Mouse (Mus musculus): ENCODE measurements around the gene Klhl36.
A peak's percentile ranks its signal among the peaks of the same experiment; 100 is the strongest.

Klhl36 gene

GRCm38 (mm10) chr8:119861706-119862389, at the start of gene Klhl36:
Gene Klhl36, plus strand, starts transcription at chr8:119862266.
- DNase-seq, result peak; percentile 98

GRCm38 (mm10) chr8:119812650-119813431, 49.2 kb upstream of the Klhl36 start:
- DNase-seq, result peak; percentile 80

GRCm38 (mm10) chr8:119816219-119816618, 45.8 kb upstream of the Klhl36 start:
- DNase-seq, result no peak

DNA sequence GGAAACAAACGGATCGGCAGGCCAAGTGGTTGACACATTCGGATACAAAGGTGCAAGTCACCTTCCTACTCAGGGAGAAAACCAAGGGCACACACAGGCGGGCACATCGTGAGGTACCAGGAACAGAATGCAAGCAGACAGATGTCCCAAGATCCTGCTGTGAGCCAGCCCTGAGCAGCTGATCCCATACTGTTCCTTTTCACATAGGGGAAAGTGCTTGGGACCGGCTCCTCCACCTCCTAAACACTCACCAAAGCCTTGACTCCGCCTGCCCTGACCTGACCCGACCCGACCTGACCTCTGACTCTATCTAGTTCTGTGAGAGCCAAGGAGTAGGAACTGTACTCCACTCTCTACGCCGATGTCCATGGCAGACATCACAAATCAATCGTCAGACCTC, 44.6 kb upstream of the Klhl36 start:
- no peak for DNase-seq

- DNase-seq, result no peak
Observed at GRCm38 (mm10) chr8:119819316-119819715, 42.8 kb upstream of the Klhl36 start.

- DNase-seq, result no peak
Observed at GRCm38 (mm10) chr8:119819976-119820375, 42.1 kb upstream of the Klhl36 start.

DNA sequence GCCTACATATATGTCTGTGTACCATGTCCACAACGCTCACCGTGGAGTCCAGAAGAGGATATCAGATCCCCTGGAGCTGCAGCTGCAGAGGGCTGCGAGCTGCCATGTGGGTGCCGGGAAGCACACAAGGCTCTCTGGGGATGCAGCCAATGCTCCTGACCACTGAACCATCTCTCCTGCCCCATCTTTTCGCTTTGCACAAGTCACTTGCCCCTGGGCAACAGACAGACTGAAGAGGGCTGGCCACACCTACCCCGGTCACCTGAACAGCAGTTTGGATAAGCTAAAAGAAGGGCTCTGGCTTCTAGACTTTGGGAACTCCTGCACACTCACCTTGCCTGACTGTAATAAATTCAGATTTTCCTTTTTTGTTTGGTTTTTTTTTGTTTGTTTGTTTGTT, 40.4 kb upstream of the Klhl36 start:
- no peak for DNase-seq

GRCm38 (mm10) chr8:119823278-119823677, 38.8 kb upstream of the Klhl36 start:
- DNase-seq, result no peak

DNA sequence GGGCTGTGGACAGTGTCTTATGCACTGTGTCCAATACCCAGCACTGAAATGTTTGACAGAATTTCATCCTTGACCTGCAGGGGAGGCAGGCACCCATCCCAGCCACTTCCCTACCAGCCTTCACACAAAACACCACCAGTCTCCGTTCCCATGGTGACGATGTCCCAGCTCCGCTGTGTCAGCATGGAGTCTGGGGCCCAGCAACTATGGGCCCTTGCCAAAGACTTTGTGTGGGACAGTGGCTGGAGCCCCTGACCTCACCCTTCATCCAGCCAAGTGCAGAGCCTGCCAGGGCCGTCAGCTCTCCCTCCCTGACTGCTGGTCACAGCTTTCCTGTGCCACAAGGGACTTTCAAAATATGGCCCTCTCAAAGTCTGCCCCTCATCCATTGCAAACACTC, 38.0 kb upstream of the Klhl36 start:
- no peak for DNase-seq

DNA sequence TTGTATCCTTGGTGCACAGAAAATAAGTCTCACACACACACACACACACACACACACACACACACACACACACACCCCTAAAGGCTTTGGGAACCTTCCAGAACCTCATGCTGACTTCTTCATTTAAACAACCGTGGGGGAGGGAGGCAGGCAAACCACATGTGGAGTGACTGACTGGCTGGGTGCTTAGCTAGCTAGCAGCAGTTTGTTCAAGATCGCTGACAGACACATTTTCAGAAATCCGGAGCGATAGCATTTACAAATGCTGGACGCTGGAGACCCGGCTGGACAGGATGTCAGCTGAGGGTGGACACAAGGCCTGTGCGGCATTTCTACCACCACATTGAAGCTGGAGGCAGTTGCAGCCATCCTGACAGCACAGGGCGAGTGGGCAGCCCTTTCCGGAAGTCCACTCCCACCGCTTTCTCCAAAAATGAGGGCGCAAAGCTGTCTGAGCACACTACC, 37.2 kb upstream of the Klhl36 start:
- DNase-seq, result no peak

DNA sequence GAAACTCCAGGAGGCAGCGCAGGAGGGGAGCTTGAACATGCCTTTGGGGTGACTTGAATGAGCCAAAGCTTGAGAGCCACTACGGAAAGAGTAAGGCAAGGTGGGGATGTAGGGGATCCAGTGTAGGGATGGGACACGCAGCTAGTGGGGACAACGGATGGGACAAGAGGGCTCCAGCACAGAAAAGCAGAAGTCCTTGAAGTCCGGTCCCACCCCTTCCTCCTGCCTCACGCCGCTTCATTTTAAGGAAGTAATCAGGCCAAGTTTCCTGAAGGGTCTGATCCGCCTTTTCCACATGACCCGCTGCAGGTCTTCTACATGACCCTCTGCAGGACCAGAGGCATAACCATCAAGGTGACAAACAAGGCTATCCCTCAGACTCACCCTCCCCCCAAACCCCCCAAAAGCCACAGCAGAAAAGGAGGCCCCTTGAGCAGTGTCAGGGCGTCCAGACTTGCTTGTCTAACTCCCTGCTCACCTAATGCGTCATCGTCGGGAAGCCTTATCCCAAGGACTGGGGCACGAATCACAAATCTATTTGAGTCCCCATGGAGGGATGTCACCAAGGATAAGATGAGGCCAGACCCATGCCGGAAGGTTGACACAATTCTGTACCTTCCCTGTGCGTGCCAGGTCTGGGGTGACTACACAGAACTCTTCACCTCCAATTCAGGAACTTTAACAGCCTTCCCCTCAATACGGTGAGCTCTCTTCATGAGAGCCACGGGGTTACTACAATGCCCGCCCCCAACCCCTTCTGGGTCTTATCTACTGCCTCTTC, 35.9 kb upstream of the Klhl36 start:
- no peak for DNase-seq

DNA sequence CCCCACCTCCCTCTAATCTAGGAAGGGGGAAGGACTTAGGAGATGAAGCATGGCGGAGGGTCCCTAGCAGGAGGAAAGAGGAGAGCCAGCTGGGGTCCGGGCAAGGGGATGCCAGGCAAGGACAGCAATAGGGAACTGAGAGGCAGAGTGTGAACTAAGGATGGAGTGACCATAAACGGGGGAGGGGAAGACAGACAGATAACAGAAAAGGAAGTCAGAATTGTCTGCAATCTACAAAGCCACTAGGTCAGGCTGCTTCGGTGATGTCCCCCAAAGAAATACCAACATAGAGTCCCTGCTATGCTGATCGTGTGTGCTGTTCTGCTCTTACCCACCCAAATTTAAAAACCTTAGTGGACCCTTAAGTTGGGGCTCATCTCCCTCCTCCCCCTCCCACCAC, 35.1 kb upstream of the Klhl36 start:
- no peak for DNase-seq

GRCm38 (mm10) chr8:119827721-119828153, 34.3 kb upstream of the Klhl36 start:
- no peak for DNase-seq

DNA sequence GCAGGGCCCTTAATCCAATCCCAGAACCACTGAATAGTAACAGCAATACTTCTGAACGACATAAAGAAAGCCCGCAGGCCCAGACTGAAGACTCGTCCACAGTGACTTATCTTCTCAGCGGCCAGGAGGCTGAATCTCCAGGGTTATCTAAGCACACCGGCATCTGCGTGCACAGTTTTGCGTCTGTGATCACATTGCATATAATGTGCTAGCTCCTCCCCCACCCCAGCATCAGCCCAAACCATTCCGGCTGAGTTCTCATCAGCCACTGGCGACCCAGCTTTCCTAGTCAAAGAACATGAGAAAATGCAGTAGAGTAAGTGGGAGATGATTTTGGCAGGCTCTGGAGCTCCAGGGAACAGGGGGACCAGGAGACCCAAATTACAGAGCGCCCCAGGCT, 33.1 kb upstream of the Klhl36 start:
- no peak for DNase-seq

- no peak for DNase-seq
Observed at GRCm38 (mm10) chr8:119829420-119829819, 32.6 kb upstream of the Klhl36 start.

DNA sequence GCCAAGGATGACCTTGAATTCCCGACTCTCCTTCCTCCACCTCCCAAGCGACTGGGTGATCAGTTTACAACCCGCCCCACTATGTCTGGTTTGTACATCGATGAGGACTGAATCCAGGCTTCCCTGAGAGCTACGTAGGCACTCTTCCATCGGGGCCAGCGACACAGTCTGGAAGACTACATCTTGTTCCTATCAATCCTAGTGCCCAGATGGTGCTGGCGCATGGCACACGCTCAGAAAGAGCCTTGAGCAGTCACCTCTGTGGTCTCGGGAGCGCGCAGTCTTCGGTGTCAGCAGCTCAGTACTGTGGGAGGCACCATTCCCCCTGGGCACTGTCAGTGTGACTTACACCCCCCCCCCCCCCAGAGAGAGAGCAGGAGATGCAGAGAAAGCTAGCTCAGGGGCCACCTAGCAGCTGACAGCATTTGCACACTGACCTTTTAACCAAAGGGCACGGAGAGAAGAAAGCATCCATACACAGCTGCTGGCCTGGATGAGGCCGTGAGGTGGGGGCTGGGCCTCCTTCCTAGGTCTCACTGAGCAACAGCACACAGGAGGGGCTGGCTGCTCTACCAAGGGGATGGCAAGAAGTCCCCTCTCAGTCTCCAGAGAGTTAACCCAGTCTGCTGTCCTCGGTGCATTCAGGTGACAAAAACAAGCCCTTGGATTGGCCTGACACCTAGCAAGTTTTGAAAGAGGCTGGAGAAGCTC, 32.0 kb upstream of the Klhl36 start:
- DNase-seq, result no peak

GRCm38 (mm10) chr8:119830589-119830988, 31.5 kb upstream of the Klhl36 start:
- DNase-seq, result peak; percentile 81

GRCm38 (mm10) chr8:119831336-119831995, 30.6 kb upstream of the Klhl36 start:
- DNase-seq, result peak; percentile 45

- no peak for DNase-seq
Observed at GRCm38 (mm10) chr8:119832101-119832617, 29.9 kb upstream of the Klhl36 start.

DNA sequence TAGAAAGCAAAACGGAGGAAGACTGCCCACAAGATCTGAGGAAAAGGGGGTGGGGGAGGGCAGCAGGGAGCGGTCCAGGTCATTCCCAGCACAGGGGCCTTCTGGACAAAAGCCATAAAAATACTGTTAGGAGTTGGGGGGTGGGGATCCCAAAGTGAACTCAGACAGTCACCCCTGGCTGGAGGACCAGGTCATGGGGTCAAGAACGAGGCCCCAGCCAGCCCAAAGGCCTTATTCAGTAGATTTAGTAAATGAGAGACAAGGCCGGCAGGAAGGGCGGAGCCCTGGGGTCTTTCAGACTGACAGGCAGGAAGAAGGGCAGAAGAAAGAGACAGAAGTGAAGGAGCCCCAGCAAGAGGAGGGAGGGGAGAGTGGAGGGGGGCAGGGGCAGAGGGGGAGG, 29.1 kb upstream of the Klhl36 start:
- peak; percentile 69 for DNase-seq

DNA sequence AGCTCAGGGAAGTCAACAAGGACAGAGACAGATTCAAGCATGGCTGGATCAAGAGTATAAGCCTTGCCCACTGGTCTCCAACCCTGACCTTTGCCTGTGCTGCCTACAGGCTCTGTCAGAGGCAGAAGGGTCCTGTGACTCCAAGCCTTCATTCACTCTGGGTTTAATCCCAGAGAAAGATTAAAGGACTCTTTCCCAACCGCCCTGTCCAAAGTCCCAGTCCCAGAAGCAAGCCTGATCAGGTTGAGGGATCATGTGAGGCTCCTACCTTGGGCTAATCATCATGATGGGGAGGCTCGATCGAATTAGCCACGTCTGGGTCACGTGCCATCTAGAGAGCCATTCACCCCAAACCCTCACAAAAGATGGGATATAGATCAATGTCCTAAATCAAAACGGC, 27.4 kb upstream of the Klhl36 start:
- DNase-seq, result no peak

- DNase-seq, result no peak
Observed at GRCm38 (mm10) chr8:119835270-119835669, 26.8 kb upstream of the Klhl36 start.
